Mouse (Mus musculus) erythroblast, embryonic 14.5 days (primary cell): ENCODE measurements around the gene Fancc.

Source experiments
- GATA1 ChIP-seq: IDR thresholded peaks from 2 replicates; pipeline ENCODE4 v1.6.1; 2012; ENCODE audit warnings: low read length, inconsistent platforms, mixed read lengths
- TAL1 ChIP-seq: IDR thresholded peaks from 3 replicates; pipeline ENCODE4 v1.6.1; 2012; ENCODE audit warnings: low read length, inconsistent platforms, mixed read lengths

DNA sequence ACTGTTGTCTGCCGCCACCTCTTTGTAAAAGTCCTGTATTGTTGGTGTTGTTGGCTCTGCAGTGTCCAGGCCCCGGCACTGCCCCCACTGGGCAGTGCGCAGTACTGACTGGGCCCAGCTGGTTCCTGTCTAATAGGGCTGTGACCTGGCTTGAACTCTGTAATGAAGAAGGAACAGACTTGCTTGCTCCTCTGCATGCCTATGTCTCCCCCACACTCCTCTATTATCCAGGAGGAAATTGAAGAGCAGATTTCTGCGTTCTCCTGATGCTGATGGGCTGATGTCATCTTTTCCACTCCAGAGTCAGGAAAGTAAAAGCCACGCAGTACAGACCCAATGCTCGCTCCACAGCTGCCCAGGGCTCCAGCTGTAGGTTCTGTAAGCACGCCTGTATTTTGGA is 240.3 kb downstream of the Fancc start:
- no peak for TF ChIP-seq TAL1
- TF ChIP-seq GATA1: no peak
